Mouse (Mus musculus): ENCODE measurements at regions not wholly inside any gene's neighbourhood (a gene's known extent, or its start where the extent isn't known, plus 50 kb on each side); places are given as distances from the start of the nearest gene placed in this dataset.
"Not testable (repeated sequence)": the region's sequence is repeated elsewhere in the genome, so short reads cannot be mapped to it uniquely, and the experiment has no call there.

DNA sequence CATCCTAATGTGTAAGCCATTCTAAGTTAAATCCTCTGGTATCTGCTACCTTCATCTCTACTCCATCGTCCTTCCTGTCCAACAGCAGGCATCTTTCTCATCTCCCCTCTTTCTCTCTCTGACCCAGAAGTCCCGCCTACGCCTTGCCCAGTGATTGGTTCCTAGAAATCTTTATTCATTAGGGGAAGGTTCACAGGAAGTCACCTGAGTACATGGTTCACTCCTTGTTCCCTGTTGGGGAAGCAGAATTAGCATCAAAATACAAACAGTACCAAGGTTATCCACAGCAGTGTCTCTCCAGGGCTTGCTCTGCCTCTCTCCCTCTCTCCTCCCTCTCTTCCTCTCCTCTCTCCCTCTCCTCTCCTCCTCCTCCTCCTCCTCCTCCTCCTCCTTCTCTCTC, 319.4 kb downstream of the Nkx6-1 start:
- Histone ChIP-seq H3K4me2 (no peak overlapping the region), H3K4me3 (ENCODE audit: low read depth, low read length) (no peak overlapping the region), H3K9ac (ENCODE audit: low read depth, low read length) (no peak overlapping the region), H3K36me3 (ENCODE audit: control insufficient read depth, insufficient read depth, low read length) (no peaks in the 10 kb centered on the region), H3K4me1 (replicated peaks; ENCODE audit: control insufficient read depth, insufficient read depth, low read length) (no peaks in the 10 kb centered on the region), H3K27ac (ENCODE audit: low read depth, low read length) (no peak overlapping the region), H3K27me3 (replicated peaks; ENCODE audit: control insufficient read depth, insufficient read depth, low read length) (no peaks in the 10 kb centered on the region), H3K9me3 (ENCODE audit: control insufficient read depth, low read length) (no peaks in the 10 kb centered on the region)
- DNase-seq (ENCODE audit: low spot score) (no peak), ATAC-seq (replicated peaks; ENCODE audit: low FRiP score) (no peak)
- 81% methylated on average over 3 of the region's 3 CpGs for WGBS

DNA sequence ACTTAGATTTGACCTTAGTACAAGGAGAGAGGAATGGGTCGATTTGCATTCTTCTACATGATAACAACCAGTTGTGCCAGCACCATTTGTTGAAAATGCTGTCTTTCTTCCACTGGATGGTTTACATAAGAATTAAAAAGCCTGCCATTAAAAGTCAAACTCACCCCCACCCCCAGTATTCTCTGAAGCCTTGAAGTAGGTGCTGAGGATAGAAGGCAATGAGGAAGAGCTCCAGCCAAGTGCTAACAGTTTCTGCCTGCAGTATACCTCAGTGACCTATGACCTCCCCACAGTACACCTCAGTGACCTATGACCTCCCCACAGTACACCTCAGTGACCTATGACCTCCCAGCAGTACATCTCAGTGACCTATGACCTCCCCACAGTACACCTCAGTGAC, 328.4 kb downstream of the Nkx6-1 start:
- WGBS = no CpG with 5 or more reads among the region's 1 CpGs
- H3K4me3 ChIP-seq (ENCODE audit: low read depth, low read length); H3K9ac ChIP-seq (ENCODE audit: low read depth, low read length); H3K27ac ChIP-seq (ENCODE audit: low read depth, low read length); ATAC-seq (replicated peaks; ENCODE audit: low FRiP score); H3K27me3 ChIP-seq (replicated peaks; ENCODE audit: control insufficient read depth, insufficient read depth, low read length); H3K4me2 ChIP-seq; H3K4me1 ChIP-seq (replicated peaks; ENCODE audit: control insufficient read depth, insufficient read depth, low read length); DNase-seq (ENCODE audit: low spot score); H3K9me3 ChIP-seq (ENCODE audit: control insufficient read depth, low read length); H3K36me3 ChIP-seq (ENCODE audit: control insufficient read depth, insufficient read depth, low read length): not testable (repeated sequence)

DNA sequence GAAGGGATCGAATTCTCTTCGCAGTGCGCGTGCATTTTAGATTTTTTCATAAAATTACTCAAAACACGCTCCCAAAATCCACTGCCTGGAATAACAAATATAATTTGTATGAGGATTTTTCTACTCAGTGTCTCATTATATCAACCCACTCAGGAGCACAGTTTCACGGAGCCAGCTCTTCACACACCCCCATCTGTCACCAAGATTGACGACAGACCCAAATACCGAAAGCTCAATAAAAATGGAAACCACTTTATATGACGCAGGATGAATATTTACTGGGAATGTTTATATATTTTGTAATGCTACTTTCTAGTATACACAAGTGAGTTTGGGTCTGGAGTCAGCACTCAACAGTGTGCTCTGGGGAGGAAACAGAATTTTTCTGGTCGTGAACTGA, 333.0 kb downstream of the Nkx6-1 start:
- 83% methylated on average over 10 of the region's 10 CpGs for WGBS
- Histone ChIP-seq H3K4me3 (ENCODE audit: low read depth, low read length) (no peak overlapping the region), H3K4me1 (replicated peaks; ENCODE audit: control insufficient read depth, insufficient read depth, low read length) (no peaks in the 10 kb centered on the region), H3K9me3 (ENCODE audit: control insufficient read depth, low read length) (no peaks in the 10 kb centered on the region), H3K27ac (ENCODE audit: low read depth, low read length) (no peak overlapping the region), H3K9ac (ENCODE audit: low read depth, low read length) (no peak overlapping the region), H3K36me3 (ENCODE audit: control insufficient read depth, insufficient read depth, low read length) (no peaks in the 10 kb centered on the region), H3K4me2 (no peak overlapping the region), H3K27me3 (replicated peaks; ENCODE audit: control insufficient read depth, insufficient read depth, low read length) (no peaks in the 10 kb centered on the region)
- DNase-seq (ENCODE audit: low spot score) = no peak
- ATAC-seq (replicated peaks; ENCODE audit: low FRiP score) = no peak

DNA sequence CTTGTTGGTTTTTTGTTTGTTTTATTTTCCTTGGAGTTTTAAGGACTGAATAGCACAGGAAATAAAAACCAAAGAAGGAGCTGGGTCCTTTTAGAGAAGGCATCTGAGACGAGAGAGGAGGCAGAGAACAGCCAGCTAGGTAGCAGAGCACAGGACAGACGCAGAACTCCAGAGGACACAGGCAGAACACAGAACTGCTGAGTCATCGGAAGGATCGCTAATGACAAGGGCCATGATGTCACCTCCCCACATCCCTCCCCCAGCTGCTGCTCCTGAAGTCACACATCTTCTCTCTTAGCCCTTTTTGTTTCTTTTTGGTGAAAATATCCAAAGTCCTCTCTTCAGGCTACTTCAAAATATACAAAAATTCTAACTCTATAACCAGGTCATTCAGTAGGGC, 338.7 kb downstream of the Nkx6-1 start:
- Histone ChIP-seq H3K9me3 (ENCODE audit: control insufficient read depth, low read length) (no peaks in the 10 kb centered on the region), H3K27ac (ENCODE audit: low read depth, low read length) (no peak overlapping the region), H3K4me2 (no peak overlapping the region), H3K9ac (ENCODE audit: low read depth, low read length) (no peak overlapping the region), H3K27me3 (replicated peaks; ENCODE audit: control insufficient read depth, insufficient read depth, low read length) (no peaks in the 10 kb centered on the region), H3K36me3 (ENCODE audit: control insufficient read depth, insufficient read depth, low read length) (no peaks in the 10 kb centered on the region), H3K4me1 (replicated peaks; ENCODE audit: control insufficient read depth, insufficient read depth, low read length) (no peaks in the 10 kb centered on the region), H3K4me3 (ENCODE audit: low read depth, low read length) (no peak overlapping the region)
- DNase-seq (ENCODE audit: low spot score) = no peak
- ATAC-seq (replicated peaks; ENCODE audit: low FRiP score) = no peak
- 37% methylated on average over 4 of the region's 4 CpGs for WGBS

DNA sequence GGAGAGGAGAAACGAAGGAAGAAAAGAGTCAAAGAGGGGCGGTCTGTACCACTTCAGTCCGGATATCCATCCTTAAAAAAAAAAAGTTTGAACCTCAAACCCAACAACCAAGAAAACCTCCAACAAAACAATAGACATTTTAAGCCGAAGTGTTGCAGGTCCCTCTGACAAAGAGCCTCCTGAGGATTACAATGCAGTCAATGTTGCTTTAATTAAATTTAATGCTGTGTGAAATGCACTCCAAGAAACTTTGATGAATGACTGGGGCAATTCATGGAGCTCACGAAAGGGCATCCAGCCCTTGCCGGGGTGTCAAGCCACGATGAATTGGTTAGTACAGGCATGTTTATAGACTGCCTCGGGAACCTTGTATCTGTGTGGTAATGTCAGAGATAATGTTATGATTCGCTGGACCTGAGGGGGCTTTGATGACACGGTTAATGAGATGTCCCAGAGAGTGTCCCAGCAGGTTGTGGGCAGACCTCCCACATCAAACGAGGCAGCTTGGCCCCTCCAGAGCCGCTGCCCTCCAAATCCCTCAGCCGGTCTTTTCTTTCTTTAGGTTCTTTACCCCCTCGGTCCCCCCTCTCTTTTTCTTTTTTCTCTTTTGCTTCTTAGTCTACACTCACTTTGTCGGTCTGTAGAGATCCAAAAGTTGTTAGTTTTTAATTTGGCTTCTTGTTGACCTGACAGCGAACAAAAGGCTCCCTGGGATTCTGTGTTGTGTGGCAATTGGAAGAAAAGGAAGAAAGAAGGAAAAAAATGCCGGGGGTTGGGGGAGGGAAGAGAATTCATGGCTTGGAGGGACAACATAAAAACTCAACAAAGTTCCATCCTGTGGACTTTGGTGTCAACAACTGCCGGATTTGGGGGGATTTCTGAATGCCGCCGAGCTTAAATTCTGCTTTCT, 341.5 kb downstream of the Nkx6-1 start:
- no peaks in the 10 kb centered on the region for H3K9me3 ChIP-seq (ENCODE audit: control insufficient read depth, low read length)
- H3K4me2 ChIP-seq = no peak overlapping the region
- no peak overlapping the region for H3K27ac ChIP-seq (ENCODE audit: low read depth, low read length)
- no peak overlapping the region for H3K9ac ChIP-seq (ENCODE audit: low read depth, low read length)
- H3K36me3 ChIP-seq (ENCODE audit: control insufficient read depth, insufficient read depth, low read length) = no peaks in the 10 kb centered on the region
- ATAC-seq (replicated peaks; ENCODE audit: low FRiP score) (no peak), DNase-seq (ENCODE audit: low spot score) (no peak)
- no peaks in the 10 kb centered on the region for H3K27me3 ChIP-seq (replicated peaks; ENCODE audit: control insufficient read depth, insufficient read depth, low read length)
- no peak overlapping the region for H3K4me3 ChIP-seq (ENCODE audit: low read depth, low read length)
- no peaks in the 10 kb centered on the region for H3K4me1 ChIP-seq (replicated peaks; ENCODE audit: control insufficient read depth, insufficient read depth, low read length)
- 34% methylated on average over 20 of the region's 20 CpGs for WGBS

DNA sequence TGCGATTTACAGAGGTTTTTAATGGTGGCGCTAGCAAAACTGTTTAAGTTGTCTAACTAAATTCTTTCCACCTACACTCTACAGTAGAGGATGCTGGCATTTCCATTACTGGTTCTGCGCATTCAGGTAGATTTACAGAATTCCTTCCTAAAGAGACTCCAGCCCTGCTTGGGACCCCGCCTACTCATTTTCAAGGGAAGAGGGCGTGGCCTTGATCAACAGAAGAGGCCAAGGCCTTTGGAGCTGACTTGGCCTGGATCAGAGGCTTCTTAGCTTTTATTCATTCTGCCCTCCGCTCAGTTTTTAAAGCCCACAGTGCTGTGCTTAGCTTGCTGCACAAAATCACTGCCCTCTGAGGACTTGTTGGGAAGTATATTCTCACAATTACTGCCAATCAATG, 364.8 kb downstream of the Nkx6-1 start:
- Histone ChIP-seq H3K27me3 (replicated peaks; ENCODE audit: control insufficient read depth, insufficient read depth, low read length) (no peaks in the 10 kb centered on the region), H3K9me3 (ENCODE audit: control insufficient read depth, low read length) (no peaks in the 10 kb centered on the region), H3K4me1 (replicated peaks; ENCODE audit: control insufficient read depth, insufficient read depth, low read length) (no peaks in the 10 kb centered on the region), H3K36me3 (ENCODE audit: control insufficient read depth, insufficient read depth, low read length) (no peaks in the 10 kb centered on the region), H3K4me2 (no peak overlapping the region), H3K9ac (ENCODE audit: low read depth, low read length) (no peak overlapping the region), H3K4me3 (ENCODE audit: low read depth, low read length) (no peak overlapping the region), H3K27ac (ENCODE audit: low read depth, low read length) (no peak overlapping the region)
- ATAC-seq (replicated peaks; ENCODE audit: low FRiP score) (no peak), DNase-seq (ENCODE audit: low spot score) (no peak)
- WGBS = 80% methylated on average over 6 of the region's 6 CpGs

DNA sequence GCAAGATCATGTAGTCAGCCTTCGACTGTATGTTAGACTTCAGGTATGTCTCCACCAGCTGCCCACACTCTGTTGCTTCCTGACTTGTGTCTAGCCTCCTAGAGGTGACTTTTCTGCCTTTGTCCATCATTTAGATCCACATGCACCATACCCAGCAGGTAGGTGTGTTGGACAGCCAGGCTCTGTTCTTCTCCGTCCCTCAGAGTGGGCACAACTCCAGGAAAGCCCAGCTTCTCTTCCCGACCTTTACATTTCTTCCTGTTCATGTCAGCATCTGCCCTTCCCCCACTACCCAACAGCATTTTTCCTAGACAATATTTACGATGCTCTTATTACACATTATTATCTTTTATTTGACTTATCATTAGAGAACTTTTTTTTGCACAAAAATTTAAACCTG, 366.4 kb downstream of the Nkx6-1 start:
- 74% methylated on average over 4 of the region's 4 CpGs for WGBS
- no peaks in the 10 kb centered on the region for H3K4me1 ChIP-seq (replicated peaks; ENCODE audit: control insufficient read depth, insufficient read depth, low read length)
- H3K27ac ChIP-seq (ENCODE audit: low read depth, low read length) = no peak overlapping the region
- ATAC-seq (replicated peaks; ENCODE audit: low FRiP score) = no peak
- no peaks in the 10 kb centered on the region for H3K27me3 ChIP-seq (replicated peaks; ENCODE audit: control insufficient read depth, insufficient read depth, low read length)
- no peak for DNase-seq (ENCODE audit: low spot score)
- H3K4me3 ChIP-seq (ENCODE audit: low read depth, low read length) = no peak overlapping the region
- no peaks in the 10 kb centered on the region for H3K9me3 ChIP-seq (ENCODE audit: control insufficient read depth, low read length)
- H3K9ac ChIP-seq (ENCODE audit: low read depth, low read length) = no peak overlapping the region
- no peak overlapping the region for H3K4me2 ChIP-seq
- no peaks in the 10 kb centered on the region for H3K36me3 ChIP-seq (ENCODE audit: control insufficient read depth, insufficient read depth, low read length)

DNA sequence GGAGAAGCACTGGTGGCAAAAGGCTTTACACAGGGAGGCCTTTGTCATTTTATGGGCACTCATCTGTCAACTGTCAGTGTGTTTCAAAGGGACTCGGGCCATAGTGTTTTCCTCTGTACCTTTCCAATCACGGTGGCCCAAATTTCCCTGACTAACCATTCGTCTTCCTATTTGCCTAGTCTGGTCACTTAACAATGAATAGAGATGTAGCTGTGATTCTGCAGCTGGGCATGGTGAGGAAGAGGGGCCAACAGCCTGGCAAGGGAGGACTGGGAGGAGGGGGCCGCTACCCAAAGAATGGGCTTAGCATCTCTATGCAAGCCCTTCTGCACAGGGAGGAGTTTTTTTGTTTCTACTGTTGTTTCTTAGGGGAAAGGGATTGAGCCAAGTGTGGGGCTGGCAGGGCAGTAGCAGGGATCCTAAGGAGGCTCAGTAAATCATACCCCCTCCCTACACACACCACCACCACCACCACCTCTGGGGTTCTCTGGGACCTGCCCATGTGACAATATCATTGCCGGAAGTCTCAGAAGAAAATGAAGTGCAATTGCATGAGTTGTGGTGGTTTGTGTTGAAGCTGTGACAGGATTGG, 367.2 kb downstream of the Nkx6-1 start:
- H3K27ac ChIP-seq (ENCODE audit: low read depth, low read length) = no peak overlapping the region
- H3K4me2 ChIP-seq = no peak overlapping the region
- H3K4me3 ChIP-seq (ENCODE audit: low read depth, low read length) = no peak overlapping the region
- H3K9ac ChIP-seq (ENCODE audit: low read depth, low read length) = no peak overlapping the region
- no peaks in the 10 kb centered on the region for H3K9me3 ChIP-seq (ENCODE audit: control insufficient read depth, low read length)
- no peak for ATAC-seq (replicated peaks; ENCODE audit: low FRiP score)
- no peaks in the 10 kb centered on the region for H3K4me1 ChIP-seq (replicated peaks; ENCODE audit: control insufficient read depth, insufficient read depth, low read length)
- 67% methylated on average over 5 of the region's 5 CpGs for WGBS
- no peaks in the 10 kb centered on the region for H3K36me3 ChIP-seq (ENCODE audit: control insufficient read depth, insufficient read depth, low read length)
- DNase-seq (ENCODE audit: low spot score) = no peak
- no peaks in the 10 kb centered on the region for H3K27me3 ChIP-seq (replicated peaks; ENCODE audit: control insufficient read depth, insufficient read depth, low read length)

DNA sequence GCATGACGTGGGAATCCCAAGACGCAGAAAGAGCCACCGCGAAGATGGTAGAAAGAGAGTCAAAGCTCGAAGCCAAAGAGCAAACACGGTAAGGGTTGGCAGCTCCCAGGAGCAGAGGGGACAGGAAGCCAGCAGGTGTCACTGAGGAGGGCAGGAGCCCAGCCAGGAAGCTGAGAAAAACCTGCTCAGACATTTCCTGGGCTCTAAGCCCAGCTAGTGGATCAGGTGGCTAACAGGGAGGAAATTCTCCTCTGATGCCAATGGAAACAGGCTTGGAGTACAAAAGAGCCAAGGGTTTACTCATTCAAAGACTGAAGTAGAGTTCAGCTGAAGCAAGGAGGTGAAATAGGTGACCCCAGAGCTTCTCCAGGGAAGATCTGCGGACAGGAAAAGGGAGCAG, 368.9 kb downstream of the Nkx6-1 start:
- no peak overlapping the region for H3K27ac ChIP-seq (ENCODE audit: low read depth, low read length)
- H3K4me1 ChIP-seq (replicated peaks; ENCODE audit: control insufficient read depth, insufficient read depth, low read length) = no peaks in the 10 kb centered on the region
- H3K4me2 ChIP-seq = no peak overlapping the region
- no peaks in the 10 kb centered on the region for H3K36me3 ChIP-seq (ENCODE audit: control insufficient read depth, insufficient read depth, low read length)
- H3K9ac ChIP-seq (ENCODE audit: low read depth, low read length) = no peak overlapping the region
- no peaks in the 10 kb centered on the region for H3K27me3 ChIP-seq (replicated peaks; ENCODE audit: control insufficient read depth, insufficient read depth, low read length)
- WGBS = 74% methylated on average over 7 of the region's 7 CpGs
- ATAC-seq (replicated peaks; ENCODE audit: low FRiP score) (no peak), DNase-seq (ENCODE audit: low spot score) (no peak)
- H3K9me3 ChIP-seq (ENCODE audit: control insufficient read depth, low read length) = no peaks in the 10 kb centered on the region
- no peak overlapping the region for H3K4me3 ChIP-seq (ENCODE audit: low read depth, low read length)
